Mouse (Mus musculus): ENCODE measurements around the gene Rubcnl. TPM values are rescaled to one million over a fixed set of nuclear protein-coding genes. Genes with fewer than 3 reads are reported as not detected.

Rubcnl gene
- total and polyA plus RNA-seq, 2 experiments from 2014 or later: 0.25 to 0.26 TPM

DNA sequence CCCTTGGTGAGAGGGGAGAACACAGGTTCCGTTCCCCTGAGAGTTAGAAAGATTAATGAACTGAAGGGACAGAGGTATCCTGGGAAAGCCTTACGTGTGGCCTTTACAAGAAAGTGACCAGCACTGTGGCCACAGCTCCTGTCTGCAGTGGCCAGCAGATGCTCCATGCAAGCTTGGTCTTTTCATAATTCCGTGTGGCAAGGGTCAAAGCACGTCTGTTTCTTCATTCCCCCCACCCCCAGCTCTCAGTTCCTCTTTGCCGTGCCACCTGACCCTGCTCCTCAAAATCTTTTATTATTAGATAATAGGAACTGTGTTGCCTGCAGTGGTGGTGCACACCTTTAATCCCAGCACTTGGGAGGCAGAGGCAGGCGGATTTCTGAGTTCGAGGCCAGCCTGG is 1.4 kb downstream of the Rubcnl start:
- no peak for ATAC-seq
- Histone ChIP-seq H3K4me3 (ENCODE audit: low read length) (no peak overlapping the region), H3K36me3 (ENCODE audit: insufficient read depth, low read length) (no peaks in the 10 kb centered on the region), H3K27ac (no peak overlapping the region), H3K27me3 (ENCODE audit: insufficient read depth, low read length) (no peaks in the 10 kb centered on the region), H3K4me1 (ENCODE audit: insufficient read depth, low read length) (no peaks in the 10 kb centered on the region), H3K9ac (replicated peaks; ENCODE audit: low read length) (no peak overlapping the region), H3K4me2 (ENCODE audit: low read depth, low read length) (no peak overlapping the region), H3K9me3 (ENCODE audit: low read length) (no peaks in the 10 kb centered on the region)
- DNase-seq (ENCODE audit: low spot score): no peak
- TF ChIP-seq CTCF (IDR thresholded peaks at IDR 0.05; ENCODE audit: low read depth): no peak
- whole genome bisulfite sequencing: 89% methylated on average over 7 of the region's 7 CpGs

DNA sequence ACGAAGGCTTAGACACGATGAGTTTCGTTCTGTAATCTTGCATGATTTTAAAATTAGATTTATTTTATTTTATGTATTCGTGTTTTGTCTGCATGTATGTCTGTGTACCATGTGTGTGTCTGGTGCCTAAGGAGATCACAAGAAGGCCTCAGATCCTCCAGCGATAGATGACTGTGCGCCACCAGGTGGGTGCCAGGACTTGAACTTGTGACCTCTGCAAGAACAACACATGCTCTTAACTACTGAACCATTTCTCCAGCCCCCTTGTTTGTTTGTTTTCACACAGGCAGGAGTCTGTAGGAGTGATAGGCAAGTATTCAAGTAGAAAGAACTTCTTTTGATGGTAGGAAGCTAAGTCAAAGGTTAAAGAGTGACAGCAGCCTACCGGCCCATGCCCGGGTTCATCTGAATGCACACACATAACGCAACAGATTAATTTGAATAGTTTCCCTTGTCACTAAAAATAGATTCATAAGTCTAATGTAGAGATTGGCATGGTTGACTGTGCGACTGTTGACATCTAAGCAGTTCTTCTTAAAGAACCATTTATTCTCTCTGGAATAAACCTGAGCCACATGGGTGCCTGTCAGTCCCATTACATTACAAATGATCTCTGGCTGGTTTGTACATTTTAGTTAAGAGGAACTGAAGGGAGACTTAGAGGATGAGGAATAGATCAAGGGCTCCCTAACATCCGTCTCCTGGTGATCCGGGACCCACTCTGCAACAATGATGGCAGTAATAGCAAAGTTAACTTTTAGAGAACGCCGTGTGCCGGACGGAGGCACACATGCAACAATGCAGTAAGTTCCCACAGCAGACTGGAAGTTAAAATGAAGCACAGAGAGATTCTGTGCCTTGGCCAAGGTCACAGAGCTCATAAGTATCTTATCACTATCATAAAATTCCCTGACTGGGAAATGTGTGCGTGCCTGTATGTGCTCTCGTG is 2.3 kb downstream of the Rubcnl start:
- no peak overlapping the region for H3K4me3 ChIP-seq (ENCODE audit: low read length)
- ATAC-seq: no peak
- 86% methylated on average over 18 of the region's 18 CpGs for WGBS
- H3K9ac ChIP-seq (replicated peaks; ENCODE audit: low read length): no peak overlapping the region
- H3K27ac ChIP-seq: no peak overlapping the region
- H3K4me1 ChIP-seq (ENCODE audit: insufficient read depth, low read length): no peaks in the 10 kb centered on the region
- no peaks in the 10 kb centered on the region for H3K36me3 ChIP-seq (ENCODE audit: insufficient read depth, low read length)
- no peaks in the 10 kb centered on the region for H3K27me3 ChIP-seq (ENCODE audit: insufficient read depth, low read length)
- no peak for DNase-seq (ENCODE audit: low spot score)
- no peak overlapping the region for H3K4me2 ChIP-seq (ENCODE audit: low read depth, low read length)
- TF ChIP-seq CTCF (IDR thresholded peaks at IDR 0.05; ENCODE audit: low read depth): no peak
- H3K9me3 ChIP-seq (ENCODE audit: low read length): no peaks in the 10 kb centered on the region

DNA sequence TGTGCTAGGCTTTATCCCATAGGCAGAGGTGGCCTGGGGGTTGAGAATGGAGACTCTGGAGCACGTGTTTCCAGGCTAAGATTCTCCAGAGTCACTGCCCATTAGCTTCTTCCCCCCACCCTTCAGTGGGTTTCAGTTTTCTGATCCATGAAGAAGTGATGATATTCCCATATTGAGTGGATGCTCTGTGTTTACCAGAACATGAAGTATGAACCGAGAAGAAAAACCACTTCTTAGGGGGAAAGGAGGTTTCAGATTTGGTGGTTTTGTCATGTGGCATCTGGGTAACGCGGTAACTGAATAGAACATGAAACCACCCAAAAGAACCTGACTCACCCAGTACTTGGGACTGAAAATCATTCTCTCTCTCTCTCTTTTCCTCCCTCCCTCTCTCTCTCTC is 3.0 kb downstream of the Rubcnl start:
- H3K27ac ChIP-seq: no peak overlapping the region
- no peaks in the 10 kb centered on the region for H3K9me3 ChIP-seq (ENCODE audit: low read length)
- no peaks in the 10 kb centered on the region for H3K4me1 ChIP-seq (ENCODE audit: insufficient read depth, low read length)
- ATAC-seq (no peak), DNase-seq (ENCODE audit: low spot score) (no peak)
- H3K9ac ChIP-seq (replicated peaks; ENCODE audit: low read length): no peak overlapping the region
- no peaks in the 10 kb centered on the region for H3K27me3 ChIP-seq (ENCODE audit: insufficient read depth, low read length)
- no peak for TF ChIP-seq CTCF (IDR thresholded peaks at IDR 0.05; ENCODE audit: low read depth)
- WGBS: 81% methylated on average over 4 of the region's 4 CpGs
- H3K4me3 ChIP-seq (ENCODE audit: low read length): no peak overlapping the region
- H3K4me2 ChIP-seq (ENCODE audit: low read depth, low read length): no peak overlapping the region
- H3K36me3 ChIP-seq (ENCODE audit: insufficient read depth, low read length): no peaks in the 10 kb centered on the region

DNA sequence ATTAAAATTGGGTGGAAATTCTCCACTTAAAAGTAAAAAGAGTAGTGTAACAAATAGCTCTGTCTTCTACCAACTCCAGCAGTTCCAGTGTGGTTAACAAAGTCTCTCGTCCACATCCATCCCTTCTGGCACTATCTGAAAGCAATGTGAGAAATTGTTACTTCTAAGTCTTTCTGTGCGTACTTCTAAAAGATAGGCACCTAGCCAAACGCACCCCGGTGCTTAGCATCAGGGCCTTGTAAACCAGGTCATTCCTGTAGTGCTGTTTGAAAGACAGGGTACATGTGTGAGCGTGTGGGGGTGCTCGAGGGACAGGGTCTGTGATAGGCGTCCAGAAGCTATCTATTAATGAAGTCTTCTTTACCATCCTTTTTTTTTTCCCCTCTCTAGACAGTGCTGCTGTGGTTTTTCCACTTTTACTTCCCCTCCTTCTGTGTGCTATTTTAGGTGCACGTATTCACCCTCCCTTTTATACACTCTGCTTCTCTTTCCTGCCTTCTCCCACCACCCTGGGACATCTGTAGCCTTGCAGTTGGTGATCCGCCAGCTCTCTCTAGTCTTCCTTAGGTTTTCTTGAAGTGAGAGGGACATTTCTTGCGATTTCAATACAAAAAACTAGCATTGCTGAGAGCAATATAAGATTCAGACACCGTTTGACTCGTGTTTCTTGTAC is 4.9 kb downstream of the Rubcnl start:
- no peak for TF ChIP-seq CTCF (IDR thresholded peaks at IDR 0.05; ENCODE audit: low read depth)
- H3K9ac ChIP-seq (replicated peaks; ENCODE audit: low read length): no peak overlapping the region
- no peaks in the 10 kb centered on the region for H3K36me3 ChIP-seq (ENCODE audit: insufficient read depth, low read length)
- no peak overlapping the region for H3K4me3 ChIP-seq (ENCODE audit: low read length)
- no peak overlapping the region for H3K4me2 ChIP-seq (ENCODE audit: low read depth, low read length)
- no peak overlapping the region for H3K27ac ChIP-seq
- DNase-seq (ENCODE audit: low spot score): no peak
- ATAC-seq: no peak
- H3K9me3 ChIP-seq (ENCODE audit: low read length): no peaks in the 10 kb centered on the region
- 86% methylated on average over 12 of the region's 12 CpGs for WGBS
- no peaks in the 10 kb centered on the region for H3K4me1 ChIP-seq (ENCODE audit: insufficient read depth, low read length)
- H3K27me3 ChIP-seq (ENCODE audit: insufficient read depth, low read length): no peaks in the 10 kb centered on the region

DNA sequence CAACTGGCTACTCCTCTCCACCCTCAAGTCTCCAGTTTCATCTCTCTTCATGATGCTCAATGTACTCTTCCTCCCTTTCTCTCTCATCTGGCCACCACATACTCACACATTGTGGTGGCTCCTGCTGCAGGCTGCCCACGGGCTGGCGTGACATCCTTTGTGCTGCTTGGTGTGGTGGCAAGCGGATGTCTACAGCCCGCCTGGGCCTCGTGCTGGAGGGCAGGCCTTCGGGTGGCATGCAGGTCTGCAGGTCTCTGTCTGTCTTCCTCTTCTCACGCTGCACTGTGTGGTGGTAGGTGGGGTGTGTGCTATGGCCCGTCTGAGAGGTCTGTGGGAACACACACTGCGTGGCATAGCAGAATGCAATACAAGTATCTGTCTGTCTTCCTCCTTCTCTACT is 6.7 kb downstream of the Rubcnl start:
- Histone ChIP-seq H3K4me2 (ENCODE audit: low read depth, low read length) (no peak overlapping the region), H3K9ac (replicated peaks; ENCODE audit: low read length) (no peak overlapping the region), H3K4me3 (ENCODE audit: low read length) (no peak overlapping the region), H3K27ac (no peak overlapping the region), H3K27me3 (ENCODE audit: insufficient read depth, low read length) (no peaks in the 10 kb centered on the region), H3K36me3 (ENCODE audit: insufficient read depth, low read length) (no peaks in the 10 kb centered on the region), H3K4me1 (ENCODE audit: insufficient read depth, low read length) (no peaks in the 10 kb centered on the region), H3K9me3 (ENCODE audit: low read length) (no peaks in the 10 kb centered on the region)
- TF ChIP-seq CTCF (IDR thresholded peaks at IDR 0.05; ENCODE audit: low read depth): no peak
- WGBS: 90% methylated on average over 9 of the region's 9 CpGs
- no peak for DNase-seq (ENCODE audit: low spot score)
- ATAC-seq: no peak

DNA sequence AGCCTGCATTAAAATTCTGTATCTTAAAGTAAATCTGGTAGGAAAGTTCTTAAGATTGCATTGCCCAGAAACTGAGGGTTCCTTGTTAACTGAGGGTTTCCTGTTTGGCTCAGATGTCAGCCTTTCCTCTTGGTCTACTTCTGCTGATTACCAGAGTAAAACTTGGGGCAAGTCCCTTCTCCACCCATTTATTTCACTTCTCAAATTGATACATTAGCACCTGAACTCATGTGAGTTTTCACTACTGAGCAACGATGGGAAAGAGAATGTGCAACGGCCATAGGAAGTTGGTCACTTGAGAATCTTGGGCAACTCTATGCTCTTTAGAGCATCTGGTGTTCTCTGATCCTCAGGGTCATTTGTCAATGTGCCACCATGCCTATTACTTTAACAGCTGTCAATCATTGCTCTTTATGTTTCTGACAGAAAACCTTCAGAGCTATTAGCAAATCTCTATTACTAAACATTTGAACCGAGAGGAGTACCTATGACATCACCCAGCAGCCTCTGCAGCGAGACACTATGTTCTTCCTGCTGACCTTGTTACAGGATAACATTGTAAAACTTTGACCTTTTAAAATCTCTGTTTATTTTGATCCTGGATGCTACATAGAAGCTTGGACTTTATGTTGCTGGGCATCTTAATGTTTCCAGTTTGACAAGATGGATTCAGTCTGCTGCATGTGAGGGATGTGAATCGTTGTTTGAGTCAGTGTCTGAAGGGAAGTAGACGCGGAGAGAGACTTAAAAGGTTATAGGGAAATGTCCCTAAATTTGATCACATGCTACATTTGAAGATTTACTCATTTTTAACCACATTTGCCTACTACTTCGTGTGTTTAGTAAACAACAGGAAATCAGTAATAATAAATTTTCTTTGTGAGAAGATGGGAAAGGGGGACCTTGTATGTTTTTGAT is 9.2 kb downstream of the Rubcnl start:
- TF ChIP-seq CTCF (IDR thresholded peaks at IDR 0.05; ENCODE audit: low read depth): no peak
- DNase-seq (ENCODE audit: low spot score) (no peak), ATAC-seq (no peak)
- H3K9ac ChIP-seq (replicated peaks; ENCODE audit: low read length): no peak overlapping the region
- no peak overlapping the region for H3K4me3 ChIP-seq (ENCODE audit: low read length)
- H3K4me1 ChIP-seq (ENCODE audit: insufficient read depth, low read length): no peaks in the 10 kb centered on the region
- WGBS: 88% methylated on average over 8 of the region's 8 CpGs
- no peak overlapping the region for H3K4me2 ChIP-seq (ENCODE audit: low read depth, low read length)
- H3K9me3 ChIP-seq (ENCODE audit: low read length): no peaks in the 10 kb centered on the region
- no peaks in the 10 kb centered on the region for H3K27me3 ChIP-seq (ENCODE audit: insufficient read depth, low read length)
- no peak overlapping the region for H3K27ac ChIP-seq
- no peaks in the 10 kb centered on the region for H3K36me3 ChIP-seq (ENCODE audit: insufficient read depth, low read length)
